Mouse (Mus musculus) 416B (cell line): Measurements from ENCODE around the gene Msn.
A peak's percentile ranks its signal among the peaks of the same experiment; 100 is the strongest.

Experiments used
- DNase-seq: peaks from one replicate; pipeline ENCODE4 v3.0.0; 2011; ENCODE audit warnings: low read depth

Gene Msn

GRCm38 (mm10) chrX:96095509-96096499, at the start of gene Msn:
Gene Msn (plus strand): TSS chrX:96096042.
- peak; percentile 79 for DNase-seq

GRCm38 (mm10) chrX:96052798-96053197, 43.0 kb upstream of the Msn start:
- no peak for DNase-seq

- DNase-seq: no peak
These were observed 18.1 kb upstream of the Msn start for GRCm38 (mm10) chrX:96077747-96078146.

GRCm38 (mm10) chrX:96086259-96086658, 9.6 kb upstream of the Msn start:
- DNase-seq: no peak

GRCm38 (mm10) chrX:96096513-96097210, 820 bp downstream of the Msn start:
- peak; percentile 92 for DNase-seq

- peak; percentile 61 for DNase-seq
These were observed 1.7 kb downstream of the Msn start for GRCm38 (mm10) chrX:96097491-96097970.

GRCm38 (mm10) chrX:96099003-96099402, 3.2 kb downstream of the Msn start:
- no peak for DNase-seq

- DNase-seq: peak; percentile 68
These were observed 11.8 kb downstream of the Msn start for GRCm38 (mm10) chrX:96107427-96108291.

- DNase-seq: no peak
These were observed 17.3 kb downstream of the Msn start for GRCm38 (mm10) chrX:96113106-96113634.

- peak; percentile 25 for DNase-seq
These were observed 19.7 kb downstream of the Msn start for GRCm38 (mm10) chrX:96115501-96115900.

- no peak for DNase-seq
These were observed 21.5 kb downstream of the Msn start for GRCm38 (mm10) chrX:96117366-96117765.

- no peak for DNase-seq
These were observed 24.2 kb downstream of the Msn start for GRCm38 (mm10) chrX:96119997-96120396.

GRCm38 (mm10) chrX:96121912-96122311, 26.1 kb downstream of the Msn start:
- DNase-seq: peak; percentile 73

GRCm38 (mm10) chrX:96126803-96127202, 31.0 kb downstream of the Msn start:
- peak; percentile 19 for DNase-seq

- peak; percentile 92 for DNase-seq
These were observed 34.3 kb downstream of the Msn start for GRCm38 (mm10) chrX:96130139-96130538.

GRCm38 (mm10) chrX:96130663-96131062, 34.8 kb downstream of the Msn start:
- peak; percentile 89 for DNase-seq

GRCm38 (mm10) chrX:96133260-96133659, 37.4 kb downstream of the Msn start:
- DNase-seq: peak; percentile 85

GRCm38 (mm10) chrX:96134243-96134661, 38.4 kb downstream of the Msn start:
- peak; percentile 27 for DNase-seq

- DNase-seq: peak; percentile 51
These were observed 39.2 kb downstream of the Msn start for GRCm38 (mm10) chrX:96134840-96135580.

GRCm38 (mm10) chrX:96135581-96135980, 39.7 kb downstream of the Msn start:
- DNase-seq: no peak

GRCm38 (mm10) chrX:96139262-96139661, 43.4 kb downstream of the Msn start:
- DNase-seq: no peak
